Mouse (Mus musculus) small intestine, adult 10 weeks (tissue): Measurements from ENCODE around the gene Dnah5. TPM values are rescaled to one million over a fixed set of nuclear protein-coding genes. Genes with fewer than 3 reads are reported as not detected.

Experiments used
- polyA plus RNA-seq: library from polyadenylated mRNA; stranded (reverse); fragments of 350-450 nt; fragmentation: Illumina TruSeq; extraction: RNeasy Lipid Tissue Mini Kit (QIAGEN cat#74804); gene quantifications from one replicate; pipeline ENCODE4 v1.2.3, GENCODE M21; 2014; ENCODE audit warnings: low replicate concordance

Dnah5 gene
- polyA plus RNA-seq: 0.11 TPM

DNA sequence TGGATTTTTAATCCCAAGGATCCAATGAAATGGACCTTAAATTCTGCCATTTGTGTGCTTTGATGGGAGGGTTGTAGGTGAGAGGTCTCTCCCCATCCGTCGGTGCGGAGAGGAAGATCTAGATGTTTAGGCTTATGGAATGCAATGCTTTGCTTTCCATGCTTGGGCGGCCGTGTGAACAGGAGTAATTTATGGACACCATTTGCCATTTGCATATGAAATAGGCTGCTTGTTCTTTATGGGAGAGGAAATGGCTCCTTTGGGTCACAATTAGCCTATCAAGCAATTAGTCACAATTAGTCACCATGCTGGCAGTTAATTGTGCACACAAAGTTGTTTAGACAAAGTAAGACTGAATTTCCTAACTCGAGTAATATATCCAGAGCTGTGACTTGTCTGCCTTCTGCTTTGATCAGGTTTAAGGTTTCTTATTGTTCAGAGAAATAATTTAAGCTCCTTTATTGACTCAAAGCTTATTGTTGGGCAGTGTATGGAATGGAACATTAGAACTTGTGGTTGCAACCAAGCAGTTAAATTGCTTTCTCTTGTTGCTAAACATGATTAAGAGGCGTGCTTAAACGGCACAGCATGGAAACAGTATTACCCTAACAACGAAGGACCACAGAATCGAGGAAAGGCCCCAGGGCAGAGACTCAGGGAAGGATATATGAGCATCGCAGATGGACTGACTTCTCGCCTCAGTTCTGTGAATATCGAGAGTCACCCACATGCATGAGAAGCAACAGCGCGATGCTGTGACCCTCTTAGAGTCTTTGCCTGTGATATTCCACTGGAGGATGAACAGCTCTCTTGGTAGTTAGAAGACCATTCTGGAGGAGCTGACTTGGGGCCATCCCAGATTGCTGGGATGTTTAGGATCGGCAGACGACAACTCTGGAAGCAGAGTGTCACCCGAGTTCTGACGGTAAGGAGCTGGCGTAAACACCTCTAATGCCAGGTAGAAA, at the start of gene Dnah5:
Gene Dnah5, plus strand, starts transcription at position 642 of the 965 bp plus-strand sequence.

Other genes with a start within 250 kb of the Dnah5 start
- gene Trio, start 177.9 kb upstream of the Dnah5 start, polyA plus RNA-seq: 8.4 TPM